Mouse (Mus musculus): ENCODE data around the gene Neurog2. TPM values are rescaled to one million over a fixed set of nuclear protein-coding genes. Genes with fewer than 3 reads are reported as not detected.

Neurog2 gene
- polyA plus RNA-seq, 1 experiment from 2014 or later, result 88.7 TPM

DNA sequence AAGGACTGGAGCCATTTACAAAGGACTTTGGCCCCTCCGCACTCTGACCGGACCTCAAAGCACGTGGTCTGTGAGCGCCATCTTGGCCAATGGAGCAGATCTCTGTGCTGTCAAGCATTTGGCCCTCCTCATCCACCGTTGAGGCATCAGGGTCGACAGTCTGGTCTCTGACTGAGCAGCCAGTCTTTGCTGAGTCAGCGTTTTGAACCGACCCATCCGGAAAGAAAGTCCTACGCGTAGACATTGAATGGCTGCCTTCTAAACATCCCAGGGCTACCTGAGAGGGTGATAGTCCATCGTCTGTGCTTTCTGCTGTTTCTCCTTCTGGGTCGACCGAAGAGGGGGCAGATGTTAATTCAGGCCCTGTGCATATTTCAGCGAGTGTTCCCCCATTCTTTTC is 46.8 kb downstream of the Neurog2 start:
- Histone ChIP-seq H3K4me2 (ENCODE audit: low read length) (no peak overlapping the region), H3K4me1 (ENCODE audit: control insufficient read depth, insufficient read depth, low read length) (no peaks in the 10 kb centered on the region), H3K27ac (ENCODE audit: low read depth, low read length) (no peak overlapping the region), H3K27me3 (replicated peaks; ENCODE audit: control insufficient read depth, insufficient read depth, low read length) (no peaks in the 10 kb centered on the region), H3K4me3 (ENCODE audit: low read depth, low read length) (no peak overlapping the region), H3K9me3 (replicated peaks; ENCODE audit: control insufficient read depth, low read length) (no peaks in the 10 kb centered on the region), H3K9ac (ENCODE audit: low read length) (no peak overlapping the region), H3K36me3 (ENCODE audit: control insufficient read depth, insufficient read depth, low read length) (no peaks in the 10 kb centered on the region)
- no peak for ATAC-seq
- DNase-seq (ENCODE audit: low spot score), result no peak
- 89% methylated on average over 15 of the region's 15 CpGs for WGBS

Other genes with a start within 250 kb of the Neurog2 start
- 61.8 and 116 TPM in 2 replicates for gene Ank2, start 133.8 kb upstream of the Neurog2 start, polyA plus RNA-seq (2014; fragmentation: Nextera tagmentation; extraction: Ambion mirVana)
- gene Larp7, start 79.8 kb upstream of the Neurog2 start, polyA plus RNA-seq (2014; fragmentation: Nextera tagmentation; extraction: Ambion mirVana), result 36.7 and 41.8 TPM in 2 replicates
- gene Zgrf1, start 79.6 kb upstream of the Neurog2 start, polyA plus RNA-seq (2014; fragmentation: Nextera tagmentation; extraction: Ambion mirVana), result 4.0 and 4.1 TPM in 2 replicates
- gene Alpk1, start 147.4 kb downstream of the Neurog2 start, polyA plus RNA-seq (2014; fragmentation: Nextera tagmentation; extraction: Ambion mirVana), result 0.93 and 1.1 TPM in 2 replicates
- gene Tifa, start 156.7 kb downstream of the Neurog2 start, polyA plus RNA-seq (2014; fragmentation: Nextera tagmentation; extraction: Ambion mirVana), result 6.2 and 6.7 TPM in 2 replicates
- gene Ap1ar, start 204.4 kb downstream of the Neurog2 start, polyA plus RNA-seq (2014; fragmentation: Nextera tagmentation; extraction: Ambion mirVana), result 42.8 and 53.3 TPM in 2 replicates

All from forebrain, embryonic 14.5 days (tissue).